Mouse (Mus musculus): ENCODE data around the gene E2f6. TPM values are rescaled to one million over a fixed set of nuclear protein-coding genes. Genes with fewer than 3 reads are reported as not detected.

Gene E2f6
- polyA plus RNA-seq, 1 experiment from 2014 or later: 67.0 TPM

- Histone ChIP-seq H3K27ac (replicated peaks; ENCODE audit: low read depth, low read length) (no peak overlapping the region), H3K4me2 (ENCODE audit: low read depth, severe bottlenecking) (no peak overlapping the region), H3K9ac (ENCODE audit: low read length) (no peak overlapping the region), H3K36me3 (ENCODE audit: control insufficient read depth, insufficient read depth, low read length) (no peaks in the 10 kb centered on the region), H3K9me3 (ENCODE audit: control insufficient read depth, low read length) (no peaks in the 10 kb centered on the region), H3K4me1 (ENCODE audit: control insufficient read depth, insufficient read depth, low read length) (no peaks in the 10 kb centered on the region), H3K4me3 (ENCODE audit: low read depth, low read length) (no peak overlapping the region), H3K27me3 (ENCODE audit: control insufficient read depth, insufficient read depth, low read length) (no peaks in the 10 kb centered on the region)
- ATAC-seq (ENCODE audit: insufficient number of reproducible peaks, low FRiP score, low TSS enrichment, low read depth) (no peak), DNase-seq (ENCODE audit: low spot score) (no peak)
- 87% methylated on average over 3 of the region's 3 CpGs for WGBS
Measured at GRCm38 (mm10) chr12:16775351-16775750, 35.4 kb upstream of the E2f6 start.

GRCm38 (mm10) chr12:16778523-16778922 is 32.2 kb upstream of the E2f6 start:
- DNase-seq (ENCODE audit: low spot score) (no peak), ATAC-seq (ENCODE audit: insufficient number of reproducible peaks, low FRiP score, low TSS enrichment, low read depth) (no peak)
- Histone ChIP-seq H3K27ac (replicated peaks; ENCODE audit: low read depth, low read length) (no peak overlapping the region), H3K4me1 (ENCODE audit: control insufficient read depth, insufficient read depth, low read length) (no peaks in the 10 kb centered on the region), H3K36me3 (ENCODE audit: control insufficient read depth, insufficient read depth, low read length) (no peaks in the 10 kb centered on the region), H3K4me3 (ENCODE audit: low read depth, low read length) (no peak overlapping the region), H3K9ac (ENCODE audit: low read length) (no peak overlapping the region), H3K9me3 (ENCODE audit: control insufficient read depth, low read length) (no peaks in the 10 kb centered on the region), H3K27me3 (ENCODE audit: control insufficient read depth, insufficient read depth, low read length) (no peaks in the 10 kb centered on the region), H3K4me2 (ENCODE audit: low read depth, severe bottlenecking) (no peak overlapping the region)
- 69% methylated on average over 5 of the region's 5 CpGs for WGBS

- WGBS: 85% methylated on average over 2 of the region's 2 CpGs
- Histone ChIP-seq H3K4me2 (ENCODE audit: low read depth, severe bottlenecking) (no peak overlapping the region), H3K9me3 (ENCODE audit: control insufficient read depth, low read length) (no peaks in the 10 kb centered on the region), H3K36me3 (ENCODE audit: control insufficient read depth, insufficient read depth, low read length) (no peaks in the 10 kb centered on the region), H3K4me1 (ENCODE audit: control insufficient read depth, insufficient read depth, low read length) (no peaks in the 10 kb centered on the region), H3K4me3 (ENCODE audit: low read depth, low read length) (no peak overlapping the region), H3K9ac (ENCODE audit: low read length) (no peak overlapping the region), H3K27me3 (ENCODE audit: control insufficient read depth, insufficient read depth, low read length) (no peaks in the 10 kb centered on the region), H3K27ac (replicated peaks; ENCODE audit: low read depth, low read length) (no peak overlapping the region)
- ATAC-seq (ENCODE audit: insufficient number of reproducible peaks, low FRiP score, low TSS enrichment, low read depth): no peak
- no peak for DNase-seq (ENCODE audit: low spot score)
Measured at GRCm38 (mm10) chr12:16779165-16779564, 31.6 kb upstream of the E2f6 start.

DNA sequence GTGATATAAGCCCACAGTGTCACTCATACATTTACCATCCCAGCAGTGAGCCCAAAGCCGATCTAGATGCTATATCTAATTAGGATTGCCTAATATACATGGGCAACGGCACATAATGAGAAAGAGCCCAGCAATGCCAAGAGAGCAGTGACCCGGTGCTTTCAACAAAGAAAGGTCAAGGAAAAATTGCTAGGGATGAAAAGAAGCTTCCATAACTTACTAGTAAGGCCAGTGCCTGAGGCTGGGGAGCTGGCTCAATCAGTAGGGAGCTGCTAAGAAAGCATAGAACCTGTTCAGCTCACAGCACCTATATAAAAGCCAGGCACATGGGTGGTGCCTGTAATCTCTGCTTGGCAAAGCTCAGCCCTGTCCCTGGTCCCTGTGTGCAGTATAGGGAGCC is 30.4 kb upstream of the E2f6 start:
- 90% methylated on average over 3 of the region's 3 CpGs for WGBS
- DNase-seq (ENCODE audit: low spot score) (no peak), ATAC-seq (ENCODE audit: insufficient number of reproducible peaks, low FRiP score, low TSS enrichment, low read depth) (no peak)
- Histone ChIP-seq H3K36me3 (ENCODE audit: control insufficient read depth, insufficient read depth, low read length) (no peaks in the 10 kb centered on the region), H3K27me3 (ENCODE audit: control insufficient read depth, insufficient read depth, low read length) (no peaks in the 10 kb centered on the region), H3K4me1 (ENCODE audit: control insufficient read depth, insufficient read depth, low read length) (no peaks in the 10 kb centered on the region), H3K9me3 (ENCODE audit: control insufficient read depth, low read length) (no peaks in the 10 kb centered on the region), H3K4me2 (ENCODE audit: low read depth, severe bottlenecking) (no peak overlapping the region), H3K27ac (replicated peaks; ENCODE audit: low read depth, low read length) (no peak overlapping the region), H3K4me3 (ENCODE audit: low read depth, low read length) (no peak overlapping the region), H3K9ac (ENCODE audit: low read length) (no peak overlapping the region)

DNA sequence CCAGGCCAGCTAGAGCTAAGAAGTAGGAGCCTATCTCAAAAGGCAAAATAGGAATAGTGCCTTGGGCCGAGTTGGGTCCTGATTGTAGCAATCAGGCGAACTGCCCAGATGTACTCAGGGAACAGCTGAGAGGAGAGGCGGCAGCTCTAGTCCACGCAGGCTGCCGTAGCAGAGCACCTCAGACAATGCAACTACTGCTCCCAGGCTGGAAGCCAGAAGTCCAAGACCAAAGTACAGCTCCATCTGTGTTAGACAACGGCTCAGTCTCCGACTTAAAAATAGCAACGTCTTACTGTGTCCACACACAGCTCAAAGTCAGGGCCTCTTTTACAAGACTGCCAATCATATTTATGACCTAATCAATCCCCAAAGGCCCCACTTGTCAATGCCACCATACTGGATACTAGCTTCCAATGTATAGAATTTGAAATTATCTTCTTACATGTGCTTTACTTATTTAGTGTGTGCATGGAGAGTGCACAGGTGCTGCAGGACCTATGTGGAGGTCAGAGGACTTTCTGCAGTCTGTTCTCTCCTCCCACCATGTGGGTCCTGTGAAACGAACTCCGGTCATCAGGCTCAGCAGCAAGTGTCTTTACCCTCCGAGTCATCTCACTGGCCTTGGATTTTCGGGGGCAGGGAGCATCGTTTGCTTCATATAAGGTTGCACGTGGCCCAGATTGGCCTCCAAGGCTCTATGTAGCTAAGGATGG is 29.6 kb upstream of the E2f6 start:
- WGBS: 88% methylated on average over 14 of the region's 14 CpGs
- Histone ChIP-seq H3K36me3 (ENCODE audit: control insufficient read depth, insufficient read depth, low read length) (no peaks in the 10 kb centered on the region), H3K9me3 (ENCODE audit: control insufficient read depth, low read length) (no peaks in the 10 kb centered on the region), H3K4me2 (ENCODE audit: low read depth, severe bottlenecking) (no peak overlapping the region), H3K27ac (replicated peaks; ENCODE audit: low read depth, low read length) (no peak overlapping the region), H3K4me1 (ENCODE audit: control insufficient read depth, insufficient read depth, low read length) (no peaks in the 10 kb centered on the region), H3K27me3 (ENCODE audit: control insufficient read depth, insufficient read depth, low read length) (no peaks in the 10 kb centered on the region), H3K9ac (ENCODE audit: low read length) (no peak overlapping the region), H3K4me3 (ENCODE audit: low read depth, low read length) (no peak overlapping the region)
- ATAC-seq (ENCODE audit: insufficient number of reproducible peaks, low FRiP score, low TSS enrichment, low read depth): no peak
- no peak for DNase-seq (ENCODE audit: low spot score)

DNA sequence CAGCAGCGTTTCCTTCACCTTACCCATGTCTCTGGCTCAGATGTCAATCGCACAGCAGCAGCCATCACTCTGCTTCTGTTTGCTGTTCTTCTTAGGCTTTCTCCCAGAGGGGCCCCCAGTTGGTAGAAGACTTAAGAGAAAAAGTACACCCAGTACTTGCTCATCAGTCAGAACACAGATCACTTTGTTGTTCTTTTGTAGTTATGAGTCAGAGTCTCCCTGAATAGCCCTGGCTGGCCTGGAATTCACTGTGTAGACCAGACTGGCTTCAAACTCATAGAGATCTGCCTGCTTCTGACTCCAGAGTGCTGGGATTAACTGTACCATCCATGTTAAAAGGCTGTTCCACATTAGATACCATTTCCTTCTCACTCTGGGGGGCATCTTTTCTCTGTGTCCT is 22.2 kb upstream of the E2f6 start:
- WGBS: 78% methylated on average over 2 of the region's 2 CpGs
- Histone ChIP-seq H3K9ac (ENCODE audit: low read length) (no peak overlapping the region), H3K27ac (replicated peaks; ENCODE audit: low read depth, low read length) (no peak overlapping the region), H3K27me3 (ENCODE audit: control insufficient read depth, insufficient read depth, low read length) (no peaks in the 10 kb centered on the region), H3K4me1 (ENCODE audit: control insufficient read depth, insufficient read depth, low read length) (peaks cover 3% of the 10 kb centered on the region; the same call in 1 of the 2 replicates), H3K4me2 (ENCODE audit: low read depth, severe bottlenecking) (no peak overlapping the region), H3K4me3 (ENCODE audit: low read depth, low read length) (no peak overlapping the region), H3K9me3 (ENCODE audit: control insufficient read depth, low read length) (no peaks in the 10 kb centered on the region), H3K36me3 (ENCODE audit: control insufficient read depth, insufficient read depth, low read length) (no peaks in the 10 kb centered on the region)
- ATAC-seq (ENCODE audit: insufficient number of reproducible peaks, low FRiP score, low TSS enrichment, low read depth) (no peak), DNase-seq (ENCODE audit: low spot score) (no peak)

- Histone ChIP-seq H3K9me3 (ENCODE audit: control insufficient read depth, low read length) (no peaks in the 10 kb centered on the region), H3K4me2 (ENCODE audit: low read depth, severe bottlenecking) (no peak overlapping the region), H3K4me3 (ENCODE audit: low read depth, low read length) (no peak overlapping the region), H3K27ac (replicated peaks; ENCODE audit: low read depth, low read length) (no peak overlapping the region), H3K36me3 (ENCODE audit: control insufficient read depth, insufficient read depth, low read length) (no peaks in the 10 kb centered on the region), H3K27me3 (ENCODE audit: control insufficient read depth, insufficient read depth, low read length) (no peaks in the 10 kb centered on the region), H3K4me1 (ENCODE audit: control insufficient read depth, insufficient read depth, low read length) (peaks cover 3% of the 10 kb centered on the region; the same call in 1 of the 2 replicates), H3K9ac (ENCODE audit: low read length) (no peak overlapping the region)
- ATAC-seq (ENCODE audit: insufficient number of reproducible peaks, low FRiP score, low TSS enrichment, low read depth) (no peak), DNase-seq (ENCODE audit: low spot score) (no peak)
- WGBS: 59% methylated on average over 1 of the region's 1 CpGs
Measured at GRCm38 (mm10) chr12:16789199-16789598, 21.6 kb upstream of the E2f6 start.

GRCm38 (mm10) chr12:16789756-16790155 is 21.0 kb upstream of the E2f6 start:
- no peak for ATAC-seq (ENCODE audit: insufficient number of reproducible peaks, low FRiP score, low TSS enrichment, low read depth)
- WGBS: 14% methylated on average over 4 of the region's 4 CpGs
- DNase-seq (ENCODE audit: low spot score): peak; percentile 35

GRCm38 (mm10) chr12:16790456-16790855 is 20.3 kb upstream of the E2f6 start:
- Histone ChIP-seq H3K9me3 (ENCODE audit: control insufficient read depth, low read length) (no peaks in the 10 kb centered on the region), H3K4me3 (ENCODE audit: low read depth, low read length) (no peak overlapping the region), H3K4me1 (ENCODE audit: control insufficient read depth, insufficient read depth, low read length) (peaks cover 3% of the 10 kb centered on the region; the same call in 1 of the 2 replicates), H3K36me3 (ENCODE audit: control insufficient read depth, insufficient read depth, low read length) (no peaks in the 10 kb centered on the region), H3K27ac (replicated peaks; ENCODE audit: low read depth, low read length) (peak overlapping the region; percentile 56; the same call in 1 of the 2 replicates), H3K4me2 (ENCODE audit: low read depth, severe bottlenecking) (no peak overlapping the region), H3K27me3 (ENCODE audit: control insufficient read depth, insufficient read depth, low read length) (no peaks in the 10 kb centered on the region), H3K9ac (ENCODE audit: low read length) (no peak overlapping the region)
- no peak for DNase-seq (ENCODE audit: low spot score)
- ATAC-seq (ENCODE audit: insufficient number of reproducible peaks, low FRiP score, low TSS enrichment, low read depth): no peak
- 70% methylated on average over 4 of the region's 4 CpGs for WGBS

More at GRCm38 (mm10) chr12:16789756-16790155, 21.0 kb upstream of the E2f6 start:
- Histone ChIP-seq H3K9me3 (ENCODE audit: control insufficient read depth, low read length) (no peaks in the 10 kb centered on the region), H3K4me2 (ENCODE audit: low read depth, severe bottlenecking) (no peak overlapping the region), H3K36me3 (ENCODE audit: control insufficient read depth, insufficient read depth, low read length) (no peaks in the 10 kb centered on the region), H3K4me3 (ENCODE audit: low read depth, low read length) (no peak overlapping the region), H3K9ac (ENCODE audit: low read length) (no peak overlapping the region), H3K27ac (replicated peaks; ENCODE audit: low read depth, low read length) (no peak overlapping the region), H3K4me1 (ENCODE audit: control insufficient read depth, insufficient read depth, low read length) (peaks cover 3% of the 10 kb centered on the region; the same call in 1 of the 2 replicates), H3K27me3 (ENCODE audit: control insufficient read depth, insufficient read depth, low read length) (no peaks in the 10 kb centered on the region)
